Mouse (Mus musculus) cortical plate, adult 2 months (tissue): Measurements from ENCODE around the gene Tmem30a. TPM values are rescaled to one million over a fixed set of nuclear protein-coding genes. Genes with fewer than 3 reads are reported as not detected.

Experiments used
- H3K27ac ChIP-seq: fragments of 200-500 bp; 2 replicates; pipeline ENCODE4 v1.5.1; 2012; ENCODE audit warnings: low read length, control low read depth, inconsistent platforms; ENCODE audit not compliant: insufficient read depth
- H3K4me1 ChIP-seq: fragments of 200-500 bp; 2 replicates; pipeline ENCODE4 v1.6.1; 2011; ENCODE audit warnings: low read length; ENCODE audit not compliant: control insufficient read depth, insufficient read depth
- H3K4me3 ChIP-seq: fragments of 200-500 bp; 2 replicates; pipeline ENCODE4 v1.5.1; 2011; ENCODE audit warnings: mild to moderate bottlenecking, low read length, control low read depth; ENCODE audit not compliant: insufficient read depth
- CTCF ChIP-seq: fragments of 200-500 bp; IDR thresholded peaks from 2 replicates; pipeline ENCODE4 v1.5.1; 2011; ENCODE audit warnings: mild to moderate bottlenecking, control low read depth, low read length; ENCODE audit not compliant: insufficient read depth; ENCODE audit errors: extremely low read depth
- POLR2A ChIP-seq: fragments of 200-500 bp; IDR thresholded peaks from 2 replicates; pipeline ENCODE4 v1.6.1; 2011; ENCODE audit warnings: mild to moderate bottlenecking, low read length, control low read depth; ENCODE audit not compliant: insufficient read depth; ENCODE audit errors: extremely low read depth
- polyA plus RNA-seq: library from polyadenylated mRNA; depleted of rRNA; stranded (reverse); fragments of >200 nt; gene quantifications from 2 replicates; pipeline ENCODE4 v1.2.3, GENCODE M21; 2012; rRNA removed

Tmem30a gene
- 112 and 118 TPM in 2 replicates for polyA plus RNA-seq

DNA sequence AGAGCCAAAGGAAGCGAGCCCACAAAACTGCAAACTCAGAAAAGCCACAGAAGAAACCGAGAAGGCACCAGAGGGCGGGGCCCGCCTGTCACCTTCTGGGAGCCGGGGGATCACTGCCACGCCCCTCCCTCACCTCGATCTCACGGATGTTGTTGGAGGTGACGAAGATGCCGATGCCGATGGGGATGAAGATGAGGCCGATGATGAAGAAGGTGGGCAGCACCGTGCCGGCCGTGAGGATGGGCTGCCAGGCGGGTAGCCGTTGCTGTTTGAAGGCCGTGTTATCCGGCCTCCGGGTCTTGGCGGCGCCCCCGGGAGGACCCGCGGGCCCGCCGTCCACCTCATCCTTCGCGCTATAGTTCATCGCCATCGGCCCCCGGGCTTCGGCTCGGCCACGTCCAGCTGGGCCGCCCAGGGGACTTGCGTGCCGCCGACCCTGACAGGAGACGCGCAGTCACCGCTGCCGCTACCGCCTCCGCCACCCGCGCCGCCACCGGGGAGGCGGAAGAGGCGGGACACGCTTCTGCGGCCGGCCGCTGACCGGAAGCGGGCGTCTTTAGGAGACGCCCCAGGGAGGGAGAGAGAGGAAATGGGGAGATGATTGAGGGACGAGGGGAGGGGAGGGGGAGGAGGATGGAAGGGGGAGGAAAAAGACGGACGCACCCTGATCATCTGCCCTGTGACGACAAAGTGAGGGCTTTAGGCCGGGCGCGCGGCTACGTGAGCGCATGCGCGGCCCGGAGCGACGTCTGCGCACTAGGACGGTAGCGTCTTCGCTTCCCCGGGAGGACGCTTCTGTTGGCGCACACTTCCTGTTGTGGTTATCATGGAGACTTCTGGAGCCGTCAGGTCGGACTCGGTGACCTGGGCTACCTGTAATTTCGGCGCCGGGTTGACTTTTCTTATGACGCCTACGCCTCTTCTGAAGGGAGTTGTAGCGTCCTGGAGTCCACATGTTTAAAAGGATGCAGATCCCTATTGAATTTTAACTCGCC is at the start of gene Tmem30a:
TSS of gene Tmem30a (minus strand) at position 667 of the 995 bp plus-strand sequence.
- Histone ChIP-seq H3K4me1 (peaks cover 5% of the 10 kb centered on the region; the same call in 1 of the 2 replicates), H3K27ac (peak within 1 kb of the TSS; percentile 80), H3K4me3 (peak within 1 kb of the TSS; percentile 99)
- TF ChIP-seq POLR2A (peak; percentile 98), CTCF (no peak)

DNA sequence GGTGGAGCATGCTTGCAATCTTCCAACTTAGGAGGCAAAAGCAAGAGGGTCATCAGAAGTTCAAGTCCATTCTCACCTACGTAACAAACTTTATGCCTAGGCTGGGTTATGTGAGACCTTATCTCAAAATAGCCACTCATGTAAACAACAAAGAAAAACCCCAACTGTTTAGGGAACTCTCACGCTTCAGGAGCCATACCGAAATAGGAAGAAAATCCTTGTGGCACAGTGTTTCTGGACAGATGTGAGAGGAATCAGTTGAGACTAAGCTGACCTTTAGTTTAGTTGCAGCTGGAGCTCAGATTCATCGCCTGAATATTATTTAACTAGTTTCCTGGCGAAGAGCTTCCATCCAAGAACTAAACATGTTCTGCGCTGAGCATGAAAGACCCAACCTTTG is 49.3 kb upstream of the Tmem30a start:
- Histone ChIP-seq H3K27ac (no peak overlapping the region), H3K4me1 (no peaks in the 10 kb centered on the region), H3K4me3 (no peak overlapping the region)
- TF ChIP-seq CTCF, result no peak

DNA sequence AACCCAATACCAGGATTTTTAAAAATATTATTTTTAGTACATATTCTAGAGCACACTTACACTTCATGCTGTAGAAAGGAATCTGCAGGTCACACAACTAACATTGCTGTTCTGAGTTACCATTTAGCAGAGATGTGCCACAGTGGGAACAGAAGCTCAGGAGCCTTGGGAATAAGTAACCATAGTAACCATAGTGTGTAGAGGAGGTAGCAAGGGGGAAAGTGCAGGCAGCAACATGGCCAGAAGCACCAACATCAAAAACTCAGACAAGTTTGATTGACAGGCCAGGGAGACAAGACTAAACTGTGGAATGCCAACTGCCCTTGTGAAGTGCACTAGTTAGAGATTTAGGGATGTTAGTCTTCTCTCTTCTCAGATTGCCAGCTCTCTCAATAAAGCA is 48.7 kb upstream of the Tmem30a start:
- Histone ChIP-seq H3K27ac (no peak overlapping the region), H3K4me3 (no peak overlapping the region), H3K4me1 (no peaks in the 10 kb centered on the region)
- TF ChIP-seq POLR2A, result no peak
- TF ChIP-seq CTCF, result no peak

DNA sequence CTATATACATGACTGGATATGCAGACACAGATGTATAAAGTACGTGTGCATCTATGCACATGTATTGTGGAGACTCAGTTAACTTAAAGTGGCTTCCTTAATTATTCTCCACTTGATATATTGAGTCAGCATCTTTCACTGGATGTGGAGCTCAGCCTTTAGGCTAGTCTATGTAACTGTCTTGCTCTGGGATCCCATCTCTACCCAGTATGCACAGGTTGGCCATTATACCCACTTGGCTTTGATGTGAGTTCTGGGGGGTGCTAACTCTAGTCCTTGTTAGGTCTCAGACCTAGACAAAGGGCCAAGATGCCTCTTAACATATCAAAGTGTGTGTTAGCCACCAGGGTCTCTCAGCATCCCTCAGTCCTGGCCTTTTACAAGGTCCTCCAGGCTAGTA is 38.0 kb upstream of the Tmem30a start:
- H3K27ac ChIP-seq, result no peak overlapping the region

DNA sequence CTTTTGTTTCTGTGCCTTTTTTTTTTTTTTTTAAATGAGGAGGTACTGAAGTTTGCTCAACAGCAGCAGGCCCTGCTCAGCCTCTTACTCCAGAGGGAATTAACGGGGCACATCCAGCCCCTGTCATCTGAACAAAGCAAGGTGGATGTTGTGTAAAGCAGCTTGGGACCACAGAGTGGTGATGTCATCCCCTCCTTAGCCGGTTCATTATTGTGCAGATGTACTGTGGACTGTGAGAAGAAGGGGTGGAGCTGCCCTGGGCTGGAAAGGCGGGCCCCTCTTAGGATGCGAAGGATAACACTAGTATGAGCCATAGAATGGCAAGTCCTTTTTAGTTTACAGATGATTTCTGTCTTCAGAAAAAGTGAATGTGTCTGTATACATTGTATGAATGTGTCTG is 37.6 kb upstream of the Tmem30a start:
- Histone ChIP-seq H3K27ac (no peak overlapping the region), H3K4me3 (no peak overlapping the region), H3K4me1 (no peaks in the 10 kb centered on the region)
- no peak for TF ChIP-seq POLR2A
- no peak for TF ChIP-seq CTCF

More for the DNA sequence above, 38.0 kb upstream of the Tmem30a start:
- TF ChIP-seq POLR2A (no peak), CTCF (no peak)
- Histone ChIP-seq H3K4me3 (no peak overlapping the region), H3K4me1 (no peaks in the 10 kb centered on the region)

DNA sequence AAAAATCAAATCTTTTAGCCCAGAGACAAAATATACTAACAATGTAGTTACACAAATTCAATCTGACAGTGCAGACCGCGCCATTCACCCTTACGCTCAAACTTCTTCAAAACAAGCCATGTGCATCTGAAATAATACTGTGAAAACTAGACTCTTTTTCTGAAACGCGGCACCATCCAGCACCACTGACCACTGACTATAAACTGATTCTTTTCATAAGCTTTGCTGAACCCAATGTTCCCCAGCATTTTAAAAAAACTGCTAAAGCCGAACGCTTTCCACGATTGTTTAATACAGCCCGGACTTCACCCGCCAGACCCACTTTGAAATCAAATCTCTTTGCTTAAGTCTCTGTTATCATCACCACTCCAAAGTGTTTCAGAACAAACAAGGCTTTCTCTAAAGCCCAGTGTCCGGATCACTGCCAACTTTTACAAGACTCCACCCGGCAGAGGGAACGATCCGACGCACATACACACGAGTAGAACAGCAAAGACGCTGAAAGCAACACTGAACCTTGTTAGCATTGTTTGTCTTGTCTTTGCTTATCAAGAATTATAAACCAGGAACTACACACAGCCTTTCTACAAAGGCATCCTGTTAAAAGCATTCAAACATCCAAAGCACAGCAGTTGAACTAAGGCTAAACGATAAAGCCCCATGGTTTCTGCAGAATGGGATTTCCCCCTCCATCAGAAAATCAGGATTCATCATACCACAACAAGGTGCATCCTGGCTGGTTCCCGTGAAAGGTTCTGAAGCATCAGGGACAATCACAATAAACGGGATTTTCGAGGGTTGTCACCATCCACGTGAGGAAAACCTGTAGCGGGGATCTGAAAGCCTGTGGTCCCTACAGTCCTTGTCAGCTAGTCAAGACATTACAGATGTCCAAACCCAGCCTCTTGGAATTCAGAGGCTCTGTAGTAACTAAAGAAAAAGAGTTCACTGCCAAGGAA is 36.8 kb upstream of the Tmem30a start:
- H3K4me3 ChIP-seq, result no peak overlapping the region

DNA sequence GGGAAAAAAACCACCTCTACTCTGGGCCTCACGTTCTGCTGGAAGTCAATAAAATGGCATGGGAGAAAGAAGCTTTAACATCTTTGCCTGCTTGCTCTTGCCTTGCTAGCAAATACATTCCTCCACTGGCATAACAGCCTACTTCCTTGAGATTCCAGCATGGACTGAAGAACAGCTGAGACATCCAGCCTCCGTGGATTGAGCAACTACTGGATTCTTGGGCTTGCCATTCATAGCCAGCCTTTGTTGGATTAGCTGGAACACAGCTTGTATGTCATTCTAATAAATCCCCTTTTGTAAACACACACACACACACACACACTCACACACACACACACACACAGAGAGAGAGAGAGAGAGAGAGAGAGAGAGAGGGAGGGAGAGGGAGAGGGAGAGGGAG is 33.8 kb upstream of the Tmem30a start:
- TF ChIP-seq POLR2A (no peak), CTCF (no peak)
- H3K4me3 ChIP-seq, result no peak overlapping the region
- no peak overlapping the region for H3K27ac ChIP-seq
- H3K4me1 ChIP-seq, result no peaks in the 10 kb centered on the region

More for the DNA sequence above, 36.8 kb upstream of the Tmem30a start:
- no peaks in the 10 kb centered on the region for H3K4me1 ChIP-seq
- H3K27ac ChIP-seq, result no peak overlapping the region
- TF ChIP-seq CTCF (no peak), POLR2A (no peak)

DNA sequence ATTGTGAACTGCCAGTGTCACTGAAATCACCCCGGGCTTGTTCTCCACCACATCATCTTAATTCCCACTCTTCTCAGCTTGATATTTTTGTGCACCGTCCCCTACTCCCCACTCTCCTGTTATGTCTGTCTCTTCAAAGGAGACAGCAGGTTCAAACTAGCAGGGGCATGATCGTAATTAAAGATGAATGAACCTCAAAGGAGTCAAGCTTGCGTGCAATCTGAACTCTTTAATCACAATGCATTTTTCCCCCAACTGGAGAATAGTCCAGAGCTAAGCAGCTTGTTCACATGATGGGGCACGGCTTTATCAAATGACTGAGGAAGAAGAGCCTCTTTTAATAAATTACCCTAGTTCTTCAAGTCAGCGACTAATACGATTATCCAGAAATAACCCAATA is 32.2 kb upstream of the Tmem30a start:
- TF ChIP-seq POLR2A, result no peak
- no peak overlapping the region for H3K27ac ChIP-seq
- H3K4me1 ChIP-seq, result no peaks in the 10 kb centered on the region
- no peak overlapping the region for H3K4me3 ChIP-seq

DNA sequence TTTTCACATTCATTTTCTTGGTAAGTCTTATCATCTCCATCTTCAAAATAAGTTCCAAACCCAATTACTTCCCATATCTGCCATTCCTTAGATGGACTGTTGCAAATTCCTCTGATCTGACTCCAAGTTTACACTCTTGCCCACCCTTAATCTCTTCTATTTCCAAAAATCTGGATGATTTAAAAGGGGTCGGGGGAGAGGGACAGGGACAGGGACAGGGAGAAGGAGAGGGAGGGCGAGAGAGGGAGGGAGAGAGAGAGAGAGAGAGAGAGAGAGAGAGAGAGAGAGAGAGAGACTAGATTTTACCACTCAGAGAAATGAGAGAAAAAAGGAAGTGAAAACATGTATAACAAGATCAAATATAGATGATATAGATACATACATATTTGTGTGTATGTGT is 30.5 kb upstream of the Tmem30a start:
- Histone ChIP-seq H3K27ac (no peak overlapping the region), H3K4me1 (no peaks in the 10 kb centered on the region), H3K4me3 (no peak overlapping the region)
- TF ChIP-seq POLR2A (no peak), CTCF (no peak)

DNA sequence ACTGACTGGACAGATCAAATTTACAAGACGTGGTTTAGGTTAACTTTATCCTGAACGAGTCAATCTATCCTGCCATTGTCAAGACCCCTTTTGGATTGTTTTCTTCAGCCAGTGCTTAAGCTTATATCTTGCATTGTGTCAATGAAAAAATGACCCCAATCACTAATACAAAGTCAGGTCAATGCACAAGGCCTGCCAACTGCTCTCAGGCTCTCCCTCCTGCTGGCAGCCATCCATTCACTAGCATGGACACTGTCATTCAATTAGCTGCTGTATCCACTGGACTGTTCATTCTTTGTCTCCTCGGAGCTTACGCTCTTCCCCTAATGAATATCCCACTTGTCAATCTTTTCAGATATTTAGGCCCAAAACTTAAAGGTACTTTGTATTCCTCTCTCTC is 30.1 kb upstream of the Tmem30a start:
- no peak overlapping the region for H3K4me3 ChIP-seq
- no peak overlapping the region for H3K27ac ChIP-seq
- no peaks in the 10 kb centered on the region for H3K4me1 ChIP-seq
- TF ChIP-seq CTCF (no peak), POLR2A (no peak)
